Mouse (Mus musculus) hindbrain, embryonic 12.5 days (tissue): ENCODE measurements around the gene 1700034J05Rik. TPM values are rescaled to one million over a fixed set of nuclear protein-coding genes. Genes with fewer than 3 reads are reported as not detected.

Experiments
- ATAC-seq: fragments of 200-750 bp; cut with Nextera tagmentation; 2 replicates; pipeline ENCODE4 v1.8.0; 2017; ENCODE audit warnings: moderate TSS enrichment; ENCODE audit not compliant: low FRiP score
- H3K27ac ChIP-seq: fragments of 300-500 bp; sonication (generic); 2 replicates; pipeline ENCODE4 v1.5.1; 2016; ENCODE audit warnings: mild to moderate bottlenecking
- H3K27me3 ChIP-seq: fragments of 300-500 bp; sonication (generic); 2 replicates; pipeline ENCODE4 v1.6.1; 2016; ENCODE audit warnings: mild to moderate bottlenecking
- H3K36me3 ChIP-seq: fragments of 300-500 bp; sonication (generic); 2 replicates; pipeline ENCODE4 v1.6.1; 2016; ENCODE audit warnings: mild to moderate bottlenecking
- H3K4me1 ChIP-seq: fragments of 300-500 bp; sonication (generic); 2 replicates; pipeline ENCODE4 v1.6.1; 2016
- H3K4me2 ChIP-seq: fragments of 300-500 bp; sonication (generic); replicated peaks from 2 replicates; pipeline ENCODE4 v1.6.1; 2016; ENCODE audit warnings: mild to moderate bottlenecking
- H3K4me3 ChIP-seq: fragments of 300-500 bp; sonication (generic); 2 replicates; pipeline ENCODE4 v1.5.1; 2016; ENCODE audit warnings: mild to moderate bottlenecking
- H3K9ac ChIP-seq: fragments of 300-500 bp; sonication (generic); 2 replicates; pipeline ENCODE4 v1.6.1; 2016; ENCODE audit warnings: mild to moderate bottlenecking, moderate library complexity
- H3K9me3 ChIP-seq: fragments of 300-500 bp; sonication (generic); replicated peaks from 2 replicates; pipeline ENCODE4 v1.6.1; 2016; ENCODE audit warnings: mild to moderate bottlenecking
- WGBS: fragments of 180-500 bp; shearing (Covaris S2); methylation state at CpG from one replicate; pipeline ENCODE4 v1.1.7; 2016; 5-methylcytosine and 5-hydroxymethylcytosine counted together
- polyA plus RNA-seq: library from polyadenylated mRNA; unstranded; fragments of >200 nt; fragmentation: Nextera tagmentation; extraction: Ambion mirVana; gene quantifications from 2 replicates; pipeline ENCODE4 v1.2.1, GENCODE M21; 2016

Gene 1700034J05Rik
- polyA plus RNA-seq, 1 experiment from 2014 or later = 0.13 TPM

DNA sequence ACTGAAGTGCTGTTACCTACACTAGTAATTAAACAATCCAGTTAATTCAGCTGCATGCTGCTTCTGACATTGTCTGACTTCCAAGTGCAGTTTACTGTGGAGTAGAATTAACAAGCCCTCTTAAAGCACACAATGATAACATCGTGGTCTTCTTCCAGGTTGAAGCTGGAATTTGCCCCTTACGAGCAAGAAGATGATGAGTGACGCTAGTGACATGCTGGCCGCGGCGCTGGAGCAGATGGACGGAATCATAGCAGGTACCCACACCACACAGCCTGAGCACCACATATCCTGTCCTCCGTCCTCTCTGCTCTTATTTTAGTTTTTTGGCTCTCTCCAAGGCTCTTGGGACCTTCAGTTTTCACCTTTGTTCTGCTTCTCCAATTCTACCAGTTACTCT, 22.2 kb upstream of the 1700034J05Rik start:
- no peak overlapping the region for H3K27ac ChIP-seq
- ATAC-seq = no peak
- H3K4me2 ChIP-seq = no peak overlapping the region
- H3K4me3 ChIP-seq = no peak overlapping the region
- peaks cover 3% of the 10 kb centered on the region; the same call in 1 of the 2 replicates for H3K4me1 ChIP-seq
- no peaks in the 10 kb centered on the region for H3K36me3 ChIP-seq
- H3K27me3 ChIP-seq = no peaks in the 10 kb centered on the region
- no peak overlapping the region for H3K9ac ChIP-seq
- 84% methylated on average over 8 of the region's 8 CpGs for WGBS
- no peaks in the 10 kb centered on the region for H3K9me3 ChIP-seq

DNA sequence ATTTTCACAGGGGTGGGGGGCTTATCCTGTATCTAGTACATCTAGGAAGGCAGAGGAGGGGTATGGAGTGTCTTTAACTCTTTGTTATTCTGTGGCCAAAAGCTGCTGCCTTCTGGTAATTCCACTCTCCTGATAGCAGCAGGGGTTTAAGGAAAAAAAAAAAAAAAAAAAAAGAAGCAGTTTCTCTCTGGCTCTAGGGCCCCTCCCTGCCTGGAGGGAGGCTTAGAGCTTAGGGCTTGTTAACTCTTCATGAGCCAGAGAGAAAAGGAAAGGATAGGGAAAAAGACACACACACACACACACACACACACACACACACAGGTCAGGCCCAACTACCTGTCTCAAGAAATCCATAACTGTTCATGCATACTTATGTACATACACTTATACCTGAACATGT, 19.6 kb upstream of the 1700034J05Rik start:
- no peaks in the 10 kb centered on the region for H3K4me1 ChIP-seq
- no peak for ATAC-seq

DNA sequence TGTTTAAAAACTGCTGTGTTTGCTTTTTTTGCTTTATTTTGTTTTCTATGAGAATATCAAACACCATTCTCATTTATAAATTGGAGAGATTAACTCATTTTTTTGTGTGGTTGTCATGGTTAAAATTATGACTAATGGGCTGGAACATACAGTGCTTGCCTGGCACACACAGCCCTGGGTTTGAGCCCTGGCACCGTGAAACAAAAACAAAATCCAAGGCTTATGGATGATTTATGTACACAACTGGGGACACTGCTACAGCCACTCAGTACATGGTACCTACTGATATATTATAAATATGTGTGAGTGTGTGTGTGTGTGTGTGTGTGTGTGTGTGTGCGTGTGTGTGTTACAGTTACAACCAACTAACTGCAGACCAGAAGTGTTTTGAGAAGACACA, 19.2 kb upstream of the 1700034J05Rik start:
- H3K27ac ChIP-seq = no peak overlapping the region
- H3K27me3 ChIP-seq = no peaks in the 10 kb centered on the region
- H3K4me1 ChIP-seq = no peaks in the 10 kb centered on the region
- no peak for ATAC-seq
- no peak overlapping the region for H3K4me2 ChIP-seq
- 70% methylated on average over 2 of the region's 2 CpGs for WGBS
- H3K4me3 ChIP-seq = no peak overlapping the region
- no peak overlapping the region for H3K9ac ChIP-seq
- H3K9me3 ChIP-seq = no peaks in the 10 kb centered on the region
- no peaks in the 10 kb centered on the region for H3K36me3 ChIP-seq

More for the DNA sequence above, 19.6 kb upstream of the 1700034J05Rik start:
- no peaks in the 10 kb centered on the region for H3K36me3 ChIP-seq
- H3K4me3 ChIP-seq = no peak overlapping the region
- no peaks in the 10 kb centered on the region for H3K27me3 ChIP-seq
- H3K9me3 ChIP-seq = no peaks in the 10 kb centered on the region
- H3K27ac ChIP-seq = no peak overlapping the region
- H3K4me2 ChIP-seq = no peak overlapping the region
- H3K9ac ChIP-seq = no peak overlapping the region

DNA sequence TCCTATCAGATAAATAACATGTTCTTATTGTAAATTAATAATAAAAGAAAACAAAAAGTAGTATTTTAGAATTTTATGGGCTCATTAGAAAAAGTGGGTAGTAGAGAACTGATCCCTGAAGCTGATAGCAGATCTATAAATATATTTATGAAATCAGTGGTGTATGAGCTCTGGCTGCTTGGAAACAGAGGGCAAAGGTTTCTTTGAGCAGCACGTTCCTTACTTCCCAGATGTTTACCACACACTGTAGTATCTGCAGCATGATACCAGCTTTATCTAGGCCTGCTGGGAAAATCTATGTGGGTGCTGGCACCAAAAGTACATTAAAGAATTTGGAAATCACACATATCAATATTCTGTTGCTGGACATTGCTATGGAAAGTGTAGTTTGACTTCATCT, 18.5 kb upstream of the 1700034J05Rik start:
- Histone ChIP-seq H3K4me3 (no peak overlapping the region), H3K9me3 (no peaks in the 10 kb centered on the region), H3K4me1 (no peaks in the 10 kb centered on the region), H3K27ac (no peak overlapping the region), H3K36me3 (no peaks in the 10 kb centered on the region), H3K27me3 (no peaks in the 10 kb centered on the region), H3K4me2 (no peak overlapping the region), H3K9ac (no peak overlapping the region)
- ATAC-seq = no peak
- WGBS = 64% methylated on average over 1 of the region's 1 CpGs

DNA sequence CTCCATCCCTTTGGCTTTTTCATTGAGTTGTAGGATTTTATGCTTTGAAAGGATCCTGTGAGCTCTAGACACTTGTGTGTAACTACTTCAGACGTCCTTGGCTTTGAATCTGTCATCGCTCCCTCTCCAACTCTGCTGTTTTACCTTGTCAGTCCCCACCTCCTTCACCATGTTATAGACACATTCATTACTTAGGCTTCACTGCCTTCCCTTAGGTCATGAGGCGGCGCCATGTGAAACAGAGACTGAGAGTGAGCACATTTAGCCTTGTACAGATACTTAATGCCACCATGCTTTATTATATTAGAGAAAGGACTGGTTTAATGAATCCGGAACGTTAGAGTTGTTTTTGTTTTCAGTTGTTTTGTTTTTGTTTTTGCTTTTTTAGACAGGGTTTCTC, 17.8 kb upstream of the 1700034J05Rik start:
- Histone ChIP-seq H3K27ac (no peak overlapping the region), H3K4me3 (no peak overlapping the region), H3K4me1 (no peaks in the 10 kb centered on the region), H3K9ac (no peak overlapping the region), H3K4me2 (no peak overlapping the region), H3K27me3 (no peaks in the 10 kb centered on the region), H3K9me3 (no peaks in the 10 kb centered on the region), H3K36me3 (no peaks in the 10 kb centered on the region)
- 69% methylated on average over 6 of the region's 6 CpGs for WGBS
- no peak for ATAC-seq

DNA sequence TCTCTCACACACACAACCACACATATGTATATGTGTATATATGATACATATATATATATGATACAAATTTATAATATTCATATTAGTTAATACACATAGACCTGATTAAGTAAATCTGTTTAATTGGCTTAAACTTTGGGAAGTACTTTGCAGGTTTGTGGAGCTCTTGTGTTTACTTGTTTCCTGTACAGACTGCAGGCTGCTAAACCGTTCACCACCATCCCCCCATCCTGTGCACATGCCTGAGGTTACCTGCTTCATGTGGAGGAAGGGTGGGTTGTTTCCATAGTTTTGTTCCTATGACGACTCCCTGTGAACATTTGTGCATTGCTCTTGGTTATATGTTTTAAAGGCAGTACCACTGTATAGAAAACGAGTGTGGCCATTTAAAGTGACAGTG, 17.1 kb upstream of the 1700034J05Rik start:
- no peak for ATAC-seq
- no peak overlapping the region for H3K4me3 ChIP-seq
- H3K27ac ChIP-seq = no peak overlapping the region
- no peak overlapping the region for H3K9ac ChIP-seq
- WGBS = 68% methylated on average over 3 of the region's 3 CpGs
- no peak overlapping the region for H3K4me2 ChIP-seq
- H3K4me1 ChIP-seq = no peaks in the 10 kb centered on the region
- no peaks in the 10 kb centered on the region for H3K9me3 ChIP-seq
- no peaks in the 10 kb centered on the region for H3K36me3 ChIP-seq
- no peaks in the 10 kb centered on the region for H3K27me3 ChIP-seq

DNA sequence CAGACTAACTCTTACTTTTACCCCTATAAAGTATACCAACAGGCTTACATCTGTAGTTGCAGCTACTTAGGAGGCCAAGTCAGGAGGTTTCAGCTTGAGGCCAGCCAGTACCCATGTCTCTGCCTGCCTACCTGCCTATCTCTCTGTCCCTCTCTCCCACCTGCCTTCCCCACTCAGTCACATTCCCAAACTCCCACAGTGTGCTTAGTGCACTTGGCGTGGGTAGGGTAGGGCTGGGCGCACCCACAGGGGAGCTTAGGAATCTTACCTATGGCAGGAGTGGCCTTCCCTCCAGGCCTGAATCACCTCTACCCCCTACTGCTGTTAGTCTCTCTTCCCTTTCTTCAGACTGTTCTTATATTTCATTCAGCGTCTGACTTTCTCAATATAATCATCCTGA, 16.6 kb upstream of the 1700034J05Rik start:
- H3K9me3 ChIP-seq = no peaks in the 10 kb centered on the region
- no peak overlapping the region for H3K4me3 ChIP-seq
- no peaks in the 10 kb centered on the region for H3K4me1 ChIP-seq
- no peak overlapping the region for H3K27ac ChIP-seq
- no peaks in the 10 kb centered on the region for H3K36me3 ChIP-seq
- no peak for ATAC-seq
- 53% methylated on average over 3 of the region's 3 CpGs for WGBS
- no peak overlapping the region for H3K9ac ChIP-seq
- no peaks in the 10 kb centered on the region for H3K27me3 ChIP-seq
- H3K4me2 ChIP-seq = no peak overlapping the region

DNA sequence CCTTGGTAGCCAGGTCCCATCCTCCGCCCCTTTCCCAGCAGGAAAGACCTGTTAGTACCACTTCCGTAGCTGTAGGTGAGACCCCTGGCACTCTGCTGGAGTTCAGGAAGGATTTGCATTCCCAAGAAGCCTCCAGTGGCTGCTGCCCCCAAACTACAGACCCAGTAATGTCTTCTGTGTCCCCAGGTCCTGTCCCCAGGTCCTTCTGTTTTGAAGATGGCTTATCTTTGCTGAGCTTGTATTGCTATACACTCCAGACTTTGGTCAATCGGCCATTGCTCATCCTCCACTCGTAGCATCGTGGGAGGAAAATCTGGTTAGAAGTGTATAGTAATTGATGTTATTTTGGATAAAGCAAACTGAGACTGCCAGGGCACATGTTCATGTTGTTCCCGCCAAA, 13.6 kb upstream of the 1700034J05Rik start:
- H3K4me3 ChIP-seq = no peak overlapping the region
- H3K4me1 ChIP-seq = no peaks in the 10 kb centered on the region
- no peak overlapping the region for H3K9ac ChIP-seq
- H3K27me3 ChIP-seq = no peaks in the 10 kb centered on the region
- ATAC-seq = no peak
- H3K4me2 ChIP-seq = no peak overlapping the region
- H3K27ac ChIP-seq = no peak overlapping the region
- H3K36me3 ChIP-seq = no peaks in the 10 kb centered on the region
- WGBS = 70% methylated on average over 6 of the region's 6 CpGs
- H3K9me3 ChIP-seq = no peaks in the 10 kb centered on the region

DNA sequence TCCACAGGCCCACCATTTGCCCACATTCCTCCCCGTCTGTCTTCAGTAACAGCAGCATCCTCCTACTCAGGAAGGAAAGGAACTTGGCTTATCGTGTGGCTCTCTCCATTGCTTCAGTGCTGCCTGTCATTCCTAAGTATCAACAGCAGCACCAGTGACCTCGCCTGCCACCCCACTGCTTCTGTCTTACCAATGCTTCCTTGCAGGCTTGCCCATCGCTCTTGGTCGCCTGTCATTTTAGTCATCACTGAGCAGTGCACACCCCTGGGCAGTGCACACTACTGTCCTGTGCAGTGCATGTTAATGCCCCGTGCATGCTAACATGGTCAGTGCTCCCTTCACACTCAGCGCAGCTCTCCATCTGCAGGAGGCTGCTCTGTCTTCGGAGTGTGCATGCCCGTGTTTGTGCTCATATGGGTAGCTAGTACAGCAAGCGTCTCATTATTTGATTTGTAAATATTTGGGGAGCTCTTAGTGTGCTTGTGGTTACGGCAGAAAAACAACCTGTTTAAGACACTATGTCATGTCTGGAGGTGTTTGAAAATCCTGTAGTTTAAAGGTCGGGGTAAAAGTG, 12.3 kb upstream of the 1700034J05Rik start:
- 75% methylated on average over 12 of the region's 12 CpGs for WGBS
- H3K4me3 ChIP-seq = no peak overlapping the region
- no peaks in the 10 kb centered on the region for H3K27me3 ChIP-seq
- no peaks in the 10 kb centered on the region for H3K9me3 ChIP-seq
- no peak for ATAC-seq
- no peak overlapping the region for H3K4me2 ChIP-seq
- peaks cover 2% of the 10 kb centered on the region; the same call in 1 of the 2 replicates for H3K4me1 ChIP-seq
- H3K9ac ChIP-seq = no peak overlapping the region
- H3K27ac ChIP-seq = no peak overlapping the region
- H3K36me3 ChIP-seq = no peaks in the 10 kb centered on the region

DNA sequence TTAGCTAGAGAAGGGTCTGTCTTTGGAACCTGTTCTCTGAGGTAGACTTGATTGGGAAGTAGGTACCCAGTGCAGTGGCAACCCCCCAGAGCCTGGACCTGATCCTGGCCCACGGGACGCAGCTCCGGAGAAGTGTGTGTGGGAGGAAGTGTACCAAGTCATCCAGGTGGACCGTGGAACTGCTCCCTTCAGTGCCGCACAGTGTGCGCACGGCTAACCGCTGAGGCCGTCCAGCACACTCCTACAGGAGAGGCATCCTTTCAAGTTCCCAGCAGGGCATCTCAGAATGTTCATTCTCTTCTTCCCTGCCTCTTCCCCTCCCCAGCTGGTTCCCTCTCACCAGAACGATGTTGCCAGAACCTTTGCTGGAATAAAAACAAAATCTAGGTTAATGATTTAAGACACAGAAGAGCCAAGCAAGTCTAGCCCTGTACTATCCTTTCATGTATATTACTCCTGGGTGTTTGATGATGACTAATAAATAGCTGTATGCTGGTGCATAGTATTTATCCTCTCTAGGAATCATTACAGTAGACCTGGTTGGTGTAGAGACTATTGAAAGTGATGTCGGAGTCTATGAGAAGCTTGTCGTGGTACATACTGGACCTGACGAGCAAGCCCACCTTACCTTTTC, 11.0 kb upstream of the 1700034J05Rik start:
- Histone ChIP-seq H3K9me3 (no peaks in the 10 kb centered on the region), H3K4me1 (peaks cover 2% of the 10 kb centered on the region; the same call in 1 of the 2 replicates), H3K4me2 (no peak overlapping the region), H3K27ac (no peak overlapping the region), H3K4me3 (no peak overlapping the region), H3K36me3 (no peaks in the 10 kb centered on the region), H3K9ac (no peak overlapping the region), H3K27me3 (no peaks in the 10 kb centered on the region)
- ATAC-seq = no peak
- 79% methylated on average over 13 of the region's 13 CpGs for WGBS

DNA sequence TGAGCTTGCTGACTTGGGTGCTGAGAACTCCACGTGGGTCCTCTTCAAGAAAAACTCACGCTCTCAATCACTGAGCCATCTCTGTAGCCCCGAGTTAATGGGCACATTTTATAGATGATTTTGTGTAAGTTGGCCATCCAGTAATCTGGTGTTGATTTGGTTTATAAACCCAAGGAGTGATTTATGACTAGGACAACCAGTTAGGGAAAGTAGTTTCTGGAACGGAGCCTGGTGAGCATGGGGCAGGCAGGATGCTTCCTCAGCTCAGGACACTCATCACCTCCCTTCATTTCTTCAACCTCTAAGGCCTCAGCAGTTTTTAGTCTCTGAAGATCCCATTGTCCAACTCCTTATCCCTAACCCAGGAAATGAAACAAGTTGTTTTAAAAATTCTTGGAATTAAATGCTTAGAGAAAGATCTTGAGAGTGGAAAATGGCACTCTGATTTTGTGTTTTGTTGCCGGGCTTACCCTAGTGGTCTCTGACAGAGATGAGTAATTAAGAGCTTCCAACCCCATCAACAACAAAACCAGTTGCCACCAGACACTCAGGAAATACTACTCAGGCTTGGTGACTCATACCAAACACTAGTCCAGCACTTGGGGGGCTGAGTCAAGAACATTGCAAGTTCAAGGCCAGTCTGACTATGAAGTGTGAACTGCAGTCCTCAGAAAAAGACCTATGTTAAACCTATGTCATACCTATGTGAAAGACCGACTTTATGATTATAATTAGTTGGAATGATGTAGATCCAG, 9.4 kb upstream of the 1700034J05Rik start:
- no peak for ATAC-seq

DNA sequence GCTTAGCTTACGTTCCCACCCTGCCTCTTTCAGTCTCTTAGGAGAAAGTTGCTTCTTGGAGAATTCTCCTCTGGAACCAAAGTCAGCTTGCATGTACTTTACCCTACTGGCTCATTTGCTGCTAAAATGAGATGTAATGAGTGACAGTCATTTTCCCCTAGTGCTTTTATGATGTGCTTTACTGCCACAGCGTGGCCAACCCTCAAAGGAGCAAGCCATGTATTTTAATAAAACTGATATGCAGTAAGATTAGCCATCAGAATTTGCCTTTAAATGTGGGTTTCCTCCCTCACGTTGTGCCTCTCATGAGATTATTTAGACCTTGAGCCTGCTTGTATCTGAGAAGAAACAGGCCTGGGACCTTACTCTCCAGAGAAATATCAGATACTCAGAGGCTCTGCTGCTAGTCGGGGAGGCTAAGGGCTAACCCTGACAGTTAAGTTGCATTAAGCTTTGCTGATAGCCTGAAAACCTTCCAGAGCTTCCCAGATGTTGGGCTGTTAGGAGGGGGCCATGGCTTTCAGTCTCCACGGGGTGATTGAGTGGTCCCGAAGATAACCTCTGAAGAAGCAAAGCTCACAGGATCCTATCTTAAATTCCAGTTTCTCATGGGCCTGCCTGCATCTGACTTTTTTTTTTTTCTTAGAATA, 7.7 kb upstream of the 1700034J05Rik start:
- 75% methylated on average over 6 of the region's 6 CpGs for WGBS
- no peak overlapping the region for H3K4me3 ChIP-seq
- no peak for ATAC-seq
- peaks cover 2% of the 10 kb centered on the region; the same call in 1 of the 2 replicates for H3K4me1 ChIP-seq
- no peak overlapping the region for H3K27ac ChIP-seq
- no peak overlapping the region for H3K9ac ChIP-seq
- H3K4me2 ChIP-seq = no peak overlapping the region
- no peaks in the 10 kb centered on the region for H3K27me3 ChIP-seq
- H3K36me3 ChIP-seq = no peaks in the 10 kb centered on the region
- H3K9me3 ChIP-seq = no peaks in the 10 kb centered on the region

More for the DNA sequence above, 9.4 kb upstream of the 1700034J05Rik start:
- Histone ChIP-seq H3K4me1 (peaks cover 2% of the 10 kb centered on the region; the same call in 1 of the 2 replicates), H3K9me3 (no peaks in the 10 kb centered on the region), H3K9ac (no peak overlapping the region), H3K36me3 (no peaks in the 10 kb centered on the region), H3K27me3 (no peaks in the 10 kb centered on the region), H3K4me3 (no peak overlapping the region), H3K27ac (no peak overlapping the region), H3K4me2 (no peak overlapping the region)
- WGBS = 94% methylated on average over 6 of the region's 6 CpGs
